In the genomic region with DNA sequence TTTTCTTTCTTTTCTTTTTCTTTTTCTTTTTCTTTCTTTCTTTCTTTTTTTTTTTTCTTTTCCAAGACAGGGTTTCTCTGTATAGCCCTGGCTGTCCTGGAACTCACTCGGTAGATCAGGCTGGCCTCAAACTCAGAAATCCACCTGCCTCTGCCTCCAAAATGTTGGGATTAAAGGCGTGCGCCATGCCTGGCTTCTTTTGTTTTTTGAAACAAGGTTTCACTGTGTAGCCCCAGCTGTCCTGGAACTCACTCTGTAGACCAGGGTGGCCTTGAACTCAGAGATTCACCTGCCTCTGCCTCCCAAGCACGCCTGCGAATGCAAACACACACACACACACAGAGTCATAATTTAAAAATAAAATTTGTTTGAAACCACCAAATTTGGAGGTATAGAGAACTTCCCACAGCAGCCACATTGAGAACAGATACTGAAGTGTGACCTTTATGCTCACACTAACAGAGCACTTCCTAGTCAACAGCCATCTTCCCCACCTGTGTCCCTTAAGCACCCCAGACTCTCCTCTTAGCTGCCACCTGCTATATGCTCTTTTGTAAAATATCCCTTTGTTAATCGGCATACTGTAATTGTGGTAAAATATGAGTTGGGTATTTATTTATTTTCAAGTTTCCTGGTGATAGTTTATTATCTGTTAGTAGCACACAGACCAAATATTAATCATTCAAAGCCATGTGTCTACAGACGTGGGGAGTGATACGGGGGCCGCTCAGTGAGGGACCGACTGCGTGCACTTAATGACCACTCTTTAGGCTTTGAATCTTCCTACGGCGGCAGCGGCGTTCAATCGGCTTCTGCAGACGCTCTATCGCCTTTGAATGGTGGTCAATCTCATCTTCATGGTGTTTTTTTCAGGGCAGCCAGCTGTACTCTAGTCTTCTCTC, we compare ENCODE assay signal across 11 mouse cellular contexts. TPM values are rescaled to one million over a fixed set of nuclear protein-coding genes. Genes with fewer than 3 reads are reported as not detected.
DNase-seq lines count a peak whose midpoint lies in the region; ATAC-seq and TF ChIP-seq lines count a peak whose summit lies in the region.
"Had no signal": no experiment of that assay in that cellular context is flagged by ENCODE, and none has a peak within 500 bp of the region (broad histone marks: within the 10 kb centered on the region; RNA-seq: fewer than 3 reads in every experiment).

No protein-coding gene starts in this region.

- peak overlapping the region; percentile 53 for H3K4me2 ChIP-seq in liver, embryonic 11.5 days
- peak overlapping the region; percentile 14; the same call in 1 of the 2 replicates for H3K4me2 ChIP-seq in stomach, embryonic 15.5 days
- H3K4me2 ChIP-seq: hindbrain, embryonic 15.5 days had no signal

- TF ChIP-seq POLR2A in spleen, adult 2 months (IDR thresholded peaks at IDR 0.05; ENCODE audit: low read depth, low read length): no peak

- no peak overlapping the region for H3K4me3 ChIP-seq in spleen, adult 2 months (ENCODE audit: extremely low read depth, insufficient read depth, insufficient read length)
- peak overlapping the region; percentile 14 for H3K4me3 ChIP-seq in liver, embryonic 11.5 days (ENCODE audit: low read depth, low read length)
- no peak overlapping the region for H3K4me3 ChIP-seq in stomach, embryonic 15.5 days (replicated peaks)
- H3K4me3 ChIP-seq: hindbrain, embryonic 15.5 days; midbrain, embryonic 10.5 days had no signal

- H3K27ac ChIP-seq in spleen, adult 2 months (ENCODE audit: insufficient read depth, low read length): peak overlapping the region; percentile 98
- no peak overlapping the region; the same call in 1 of the 2 replicates for H3K27ac ChIP-seq in liver, embryonic 11.5 days (ENCODE audit: low read depth, low read length)
- H3K27ac ChIP-seq in stomach, embryonic 15.5 days: no peak overlapping the region
- H3K27ac ChIP-seq: hindbrain, embryonic 15.5 days; midbrain, embryonic 10.5 days had no signal

- WGBS in spleen, adult 2 months: 73% methylated on average over 18 of the region's 18 CpGs
- WGBS in liver, embryonic 11.5 days: 75% methylated on average over 18 of the region's 18 CpGs
- WGBS in stomach, embryonic 15.5 days: 83% methylated on average over 18 of the region's 18 CpGs

- no peaks in the 10 kb centered on the region for H3K36me3 ChIP-seq in spleen, adult 2 months (ENCODE audit: control insufficient read depth, insufficient read depth, low read length)
- no peaks in the 10 kb centered on the region for H3K36me3 ChIP-seq in liver, embryonic 11.5 days (ENCODE audit: control insufficient read depth, insufficient read depth, low read length)
- H3K36me3 ChIP-seq in stomach, embryonic 15.5 days: no peaks in the 10 kb centered on the region
- H3K36me3 ChIP-seq: hindbrain, embryonic 15.5 days; midbrain, embryonic 10.5 days had no signal

- no peaks in the 10 kb centered on the region for H3K9me3 ChIP-seq in liver, embryonic 11.5 days (ENCODE audit: control insufficient read depth, low read length)
- no peaks in the 10 kb centered on the region for H3K9me3 ChIP-seq in stomach, embryonic 15.5 days
- H3K9me3 ChIP-seq: hindbrain, embryonic 15.5 days; midbrain, embryonic 10.5 days had no signal

- intact Hi-C loops in heart, postnatal 25 days (cut with DNase I): no loop called here

- peak; percentile 70 for ATAC-seq in liver, embryonic 11.5 days (replicated peaks; ENCODE audit: low FRiP score)
- ATAC-seq in stomach, embryonic 15.5 days (ENCODE audit: insufficient read depth, low FRiP score, low read depth): no peak

- peak overlapping the region; percentile 51; the same call in 1 of the 2 replicates for H3K9ac ChIP-seq in liver, embryonic 11.5 days (ENCODE audit: low read depth, low read length)
- H3K9ac ChIP-seq in stomach, embryonic 15.5 days: no peak overlapping the region
- H3K9ac ChIP-seq: hindbrain, embryonic 15.5 days had no signal

- H3K4me1 ChIP-seq in spleen, adult 2 months (ENCODE audit: control insufficient read depth, insufficient read depth, insufficient read length): peaks cover 25% of the 10 kb centered on the region
- H3K4me1 ChIP-seq in liver, embryonic 11.5 days (replicated peaks; ENCODE audit: control insufficient read depth, insufficient read depth, low read length): peaks cover 3% of the 10 kb centered on the region; the same call in 1 of the 2 replicates
- no peaks in the 10 kb centered on the region for H3K4me1 ChIP-seq in stomach, embryonic 15.5 days
- H3K4me1 ChIP-seq: hindbrain, embryonic 15.5 days; midbrain, embryonic 10.5 days had no signal

- peak; percentile 70 for DNase-seq in heart, adult 11 months
- DNase-seq in heart, postnatal 25 days (ENCODE audit: low spot score): no peak
- DNase-seq in spleen, adult 2 months (ENCODE audit: low read depth in 1 of 2, low spot score in 2 of 2): no peak
- no peak for DNase-seq in spleen, postnatal 4 days (ENCODE audit: low spot score in 2 of 2)
- DNase-seq in liver, embryonic 11.5 days (ENCODE audit: low spot score): no peak
- DNase-seq in right cerebral cortex, postnatal 10 days (ENCODE audit: low spot score in 2 of 2): no peak
- no peak for DNase-seq in layer of hippocampus, adult 9-11 months
- DNase-seq: gastrocnemius, postnatal 10 days had no signal

- no peaks in the 10 kb centered on the region for H3K27me3 ChIP-seq in spleen, adult 2 months (ENCODE audit: control insufficient read depth, insufficient read depth, low read length)
- H3K27me3 ChIP-seq in liver, embryonic 11.5 days (replicated peaks; ENCODE audit: control insufficient read depth, insufficient read depth, low read length): no peaks in the 10 kb centered on the region
- no peaks in the 10 kb centered on the region for H3K27me3 ChIP-seq in stomach, embryonic 15.5 days (replicated peaks)

- TF ChIP-seq CTCF in spleen, adult 2 months (IDR thresholded peaks at IDR 0.05; ENCODE audit: extremely low read depth, insufficient read depth, insufficient read length, insufficient replicate concordance): no peak

RNA-seq across cellular contexts. Expression of a gene that starts 5.2 kb away (rescaled TPM):
- 1 to 10 TPM; 1.9 to 2.0 TPM for total RNA-seq in heart, postnatal 25 days (2021)
- polyA plus RNA-seq in spleen, adult 2 months (2012; rRNA removed): 55.0 and 68.8 TPM in 2 replicates
- 2.7 and 3.3 TPM in 2 replicates for polyA plus RNA-seq in liver, embryonic 11.5 days (2014; fragmentation: Nextera tagmentation; extraction: Ambion mirVana)
- polyA plus RNA-seq in stomach, embryonic 15.5 days (2015; fragmentation: Nextera tagmentation; extraction: Ambion mirVana): 1.3 and 1.8 TPM in 2 replicates

RNA-seq across cellular contexts. Expression of a gene that starts 33.3 kb away (rescaled TPM):
- 10 to 100 TPM; 10.3 to 12.5 TPM for total RNA-seq in heart, postnatal 25 days (2021)
- polyA plus RNA-seq in spleen, adult 2 months (2012; rRNA removed): 15.4 and 19.9 TPM in 2 replicates
- 156 and 165 TPM in 2 replicates for polyA plus RNA-seq in liver, embryonic 11.5 days (2014; fragmentation: Nextera tagmentation; extraction: Ambion mirVana)
- 87.0 and 89.5 TPM in 2 replicates for polyA plus RNA-seq in stomach, embryonic 15.5 days (2015; fragmentation: Nextera tagmentation; extraction: Ambion mirVana)

RNA-seq across cellular contexts. Expression of a gene that starts 41.5 kb away (rescaled TPM):
- total RNA-seq in heart, postnatal 25 days (2021): 10 to 100 TPM; 16.8 to 20.7 TPM
- polyA plus RNA-seq in spleen, adult 2 months (2012; rRNA removed): 21.3 and 25.0 TPM in 2 replicates
- 44.0 and 50.5 TPM in 2 replicates for polyA plus RNA-seq in liver, embryonic 11.5 days (2014; fragmentation: Nextera tagmentation; extraction: Ambion mirVana)
- 44.8 and 46.9 TPM in 2 replicates for polyA plus RNA-seq in stomach, embryonic 15.5 days (2015; fragmentation: Nextera tagmentation; extraction: Ambion mirVana)

RNA-seq across cellular contexts. Expression of a gene that starts 44.4 kb away (rescaled TPM):
- under 1 TPM; 0.36 to 0.94 TPM for total RNA-seq in heart, postnatal 25 days (2021)
- 1.5 and 4.2 TPM in 2 replicates for polyA plus RNA-seq in spleen, adult 2 months (2012; rRNA removed)
- polyA plus RNA-seq in liver, embryonic 11.5 days (2014; fragmentation: Nextera tagmentation; extraction: Ambion mirVana): 2.9 and 3.2 TPM in 2 replicates
- 6.7 and 6.9 TPM in 2 replicates for polyA plus RNA-seq in stomach, embryonic 15.5 days (2015; fragmentation: Nextera tagmentation; extraction: Ambion mirVana)

Comparison
In these comparisons a context has a peak if more than half of its experiments do, and no peak if none do; other contexts are left out.
1. RNA of a gene that starts 5.2 kb away (polyA plus RNA-seq): 55.0 to 68.8 TPM in spleen, adult 2 months; 2.7 to 3.3 TPM in liver, embryonic 11.5 days and 1.3 to 1.8 TPM in stomach, embryonic 15.5 days; every median in the first group is over 10 times any median in the second.